Mouse (Mus musculus): ENCODE data around the gene Fryl. TPM values are rescaled to one million over a fixed set of nuclear protein-coding genes. Genes with fewer than 3 reads are reported as not detected.
A peak's percentile ranks its signal among the peaks of the same experiment; 100 is the strongest.

Gene Fryl
- polyA plus RNA-seq, 2 experiments = 26.1 to 26.7 TPM

- 0 out of 2 replicates have a peak, but pooled peaks have one; percentile 1 for ATAC-seq (ENCODE audit: low FRiP score, low read depth)
- Histone ChIP-seq H3K27ac (replicated peaks; ENCODE audit: low read depth, low read length) (no peak overlapping the region), H3K36me3 (ENCODE audit: control insufficient read depth, insufficient read depth, low read length) (no peaks in the 10 kb centered on the region), H3K4me1 (ENCODE audit: control insufficient read depth, insufficient read depth, low read length) (peaks cover 7% of the 10 kb centered on the region), H3K9ac (ENCODE audit: low read depth, low read length, severe bottlenecking) (0 out of 2 replicates have a peak overlapping the region, but pooled peaks have one; percentile 29), H3K4me3 (replicated peaks; ENCODE audit: low read length) (peak overlapping the region; percentile 95), H3K4me2 (replicated peaks; ENCODE audit: low read depth, low read length, severe bottlenecking) (peak overlapping the region; percentile 67), H3K27me3 (ENCODE audit: control insufficient read depth, insufficient read depth, low read length) (no peaks in the 10 kb centered on the region), H3K9me3 (ENCODE audit: control insufficient read depth, low read length) (no peaks in the 10 kb centered on the region)
- 4% methylated on average over 11 of the region's 11 CpGs for WGBS
- DNase-seq (ENCODE audit: low spot score) = no peak
- no peak for TF ChIP-seq POLR2A (IDR thresholded peaks at IDR 0.05; ENCODE audit: borderline replicate concordance, extremely low read depth, insufficient read depth, insufficient read length)
Measured at GRCm38 (mm10) chr5:73257096-73257495, 677 bp upstream of the Fryl start.

GRCm38 (mm10) chr5:73255321-73256251, 833 bp downstream of the Fryl start:
- 0 out of 2 replicates have a peak, but pooled peaks have one; percentile 24 for TF ChIP-seq POLR2A (IDR thresholded peaks at IDR 0.05; ENCODE audit: borderline replicate concordance, extremely low read depth, insufficient read depth, insufficient read length)
- peaks cover 7% of the 10 kb centered on the region for H3K4me1 ChIP-seq (ENCODE audit: control insufficient read depth, insufficient read depth, low read length)
- H3K27me3 ChIP-seq (ENCODE audit: control insufficient read depth, insufficient read depth, low read length) = no peaks in the 10 kb centered on the region
- peak overlapping the region; percentile 95 for H3K4me3 ChIP-seq (replicated peaks; ENCODE audit: low read length)
- H3K4me2 ChIP-seq (replicated peaks; ENCODE audit: low read depth, low read length, severe bottlenecking) = peak overlapping the region; percentile 56
- WGBS = 0% methylated on average over 64 of the region's 129 CpGs
- peak overlapping the region; percentile 90 for H3K27ac ChIP-seq (replicated peaks; ENCODE audit: low read depth, low read length)
- H3K9me3 ChIP-seq (ENCODE audit: control insufficient read depth, low read length) = no peaks in the 10 kb centered on the region
- no peaks in the 10 kb centered on the region for H3K36me3 ChIP-seq (ENCODE audit: control insufficient read depth, insufficient read depth, low read length)
- peak overlapping the region; percentile 84 for H3K9ac ChIP-seq (ENCODE audit: low read depth, low read length, severe bottlenecking)
- peak; percentile 56 for DNase-seq (ENCODE audit: low spot score)
- ATAC-seq (ENCODE audit: low FRiP score, low read depth) = peak; percentile 27

GRCm38 (mm10) chr5:73254660-73255059, 1.8 kb downstream of the Fryl start:
- Histone ChIP-seq H3K9ac (ENCODE audit: low read depth, low read length, severe bottlenecking) (0 out of 2 replicates have a peak overlapping the region, but pooled peaks have one; percentile 84), H3K4me3 (replicated peaks; ENCODE audit: low read length) (peak overlapping the region; percentile 95), H3K4me1 (ENCODE audit: control insufficient read depth, insufficient read depth, low read length) (peaks cover 7% of the 10 kb centered on the region), H3K27ac (replicated peaks; ENCODE audit: low read depth, low read length) (no peak overlapping the region), H3K27me3 (ENCODE audit: control insufficient read depth, insufficient read depth, low read length) (no peaks in the 10 kb centered on the region), H3K9me3 (ENCODE audit: control insufficient read depth, low read length) (no peaks in the 10 kb centered on the region), H3K4me2 (replicated peaks; ENCODE audit: low read depth, low read length, severe bottlenecking) (peak overlapping the region; percentile 56), H3K36me3 (ENCODE audit: control insufficient read depth, insufficient read depth, low read length) (no peaks in the 10 kb centered on the region)
- DNase-seq (ENCODE audit: low spot score) (peak; percentile 44), ATAC-seq (ENCODE audit: low FRiP score, low read depth) (no peak)
- 47% methylated on average over 5 of the region's 5 CpGs for WGBS
- TF ChIP-seq POLR2A (IDR thresholded peaks at IDR 0.05; ENCODE audit: borderline replicate concordance, extremely low read depth, insufficient read depth, insufficient read length) = no peak

- H3K9ac ChIP-seq (ENCODE audit: low read depth, low read length, severe bottlenecking) = no peak overlapping the region
- H3K27ac ChIP-seq (replicated peaks; ENCODE audit: low read depth, low read length) = no peak overlapping the region
- ATAC-seq (ENCODE audit: low FRiP score, low read depth) (no peak), DNase-seq (ENCODE audit: low spot score) (no peak)
- no peaks in the 10 kb centered on the region for H3K9me3 ChIP-seq (ENCODE audit: control insufficient read depth, low read length)
- no peak overlapping the region for H3K4me2 ChIP-seq (replicated peaks; ENCODE audit: low read depth, low read length, severe bottlenecking)
- no peaks in the 10 kb centered on the region for H3K27me3 ChIP-seq (ENCODE audit: control insufficient read depth, insufficient read depth, low read length)
- H3K4me3 ChIP-seq (replicated peaks; ENCODE audit: low read length) = no peak overlapping the region
- no peaks in the 10 kb centered on the region for H3K36me3 ChIP-seq (ENCODE audit: control insufficient read depth, insufficient read depth, low read length)
- H3K4me1 ChIP-seq (ENCODE audit: control insufficient read depth, insufficient read depth, low read length) = peaks cover 7% of the 10 kb centered on the region
- no peak for TF ChIP-seq POLR2A (IDR thresholded peaks at IDR 0.05; ENCODE audit: borderline replicate concordance, extremely low read depth, insufficient read depth, insufficient read length)
Measured at GRCm38 (mm10) chr5:73252739-73253138, 3.7 kb downstream of the Fryl start.

GRCm38 (mm10) chr5:73249341-73249740, 7.1 kb downstream of the Fryl start:
- no peak for TF ChIP-seq POLR2A (IDR thresholded peaks at IDR 0.05; ENCODE audit: borderline replicate concordance, extremely low read depth, insufficient read depth, insufficient read length)
- ATAC-seq (ENCODE audit: low FRiP score, low read depth) = no peak
- Histone ChIP-seq H3K9ac (ENCODE audit: low read depth, low read length, severe bottlenecking) (no peak overlapping the region), H3K4me2 (replicated peaks; ENCODE audit: low read depth, low read length, severe bottlenecking) (no peak overlapping the region), H3K27me3 (ENCODE audit: control insufficient read depth, insufficient read depth, low read length) (no peaks in the 10 kb centered on the region), H3K27ac (replicated peaks; ENCODE audit: low read depth, low read length) (no peak overlapping the region), H3K9me3 (ENCODE audit: control insufficient read depth, low read length) (no peaks in the 10 kb centered on the region), H3K4me3 (replicated peaks; ENCODE audit: low read length) (no peak overlapping the region), H3K4me1 (ENCODE audit: control insufficient read depth, insufficient read depth, low read length) (no peaks in the 10 kb centered on the region), H3K36me3 (ENCODE audit: control insufficient read depth, insufficient read depth, low read length) (no peaks in the 10 kb centered on the region)
- 93% methylated on average over 4 of the region's 4 CpGs for WGBS
- DNase-seq (ENCODE audit: low spot score) = no peak

Measured in limb, embryonic 14.5 days (tissue).